8 mouse cellular contexts compared by ENCODE assay signal in genomic region chr19:57152357-57152756, GRCm38 (mm10).
DNase-seq lines count a peak whose midpoint lies in the region; ATAC-seq and TF ChIP-seq lines count a peak whose summit lies in the region.

No protein-coding gene starts in this region.

- H3K27ac ChIP-seq in forebrain, embryonic 15.5 days (replicated peaks), result peak overlapping the region; percentile 77
- no peak overlapping the region for H3K27ac ChIP-seq in forebrain, embryonic 12.5 days
- peak overlapping the region; percentile 70 for H3K27ac ChIP-seq in heart, embryonic 13.5 days (replicated peaks)
- no peak overlapping the region for H3K27ac ChIP-seq in stomach, postnatal 0 days (replicated peaks)

- no peaks in the 10 kb centered on the region for H3K27me3 ChIP-seq in forebrain, embryonic 15.5 days
- H3K27me3 ChIP-seq in forebrain, embryonic 12.5 days, result no peaks in the 10 kb centered on the region
- no peaks in the 10 kb centered on the region for H3K27me3 ChIP-seq in heart, embryonic 13.5 days (replicated peaks)
- no peaks in the 10 kb centered on the region for H3K27me3 ChIP-seq in stomach, postnatal 0 days (ENCODE audit: control insufficient read depth, insufficient read depth, low read length)

- H3K4me3 ChIP-seq in forebrain, embryonic 15.5 days, result no peak overlapping the region
- H3K4me3 ChIP-seq in forebrain, embryonic 12.5 days (replicated peaks), result no peak overlapping the region
- no peak overlapping the region for H3K4me3 ChIP-seq in heart, embryonic 13.5 days
- H3K4me3 ChIP-seq in stomach, postnatal 0 days (ENCODE audit: low read depth, low read length), result no peak overlapping the region

- DNase-seq in testis, postnatal 10 days (ENCODE audit: low spot score), result peak; percentile 72
- no peak for DNase-seq in testis, postnatal 14 days (ENCODE audit: low spot score)
- peak; percentile 67 to 76 for DNase-seq in layer of hippocampus, postnatal 10 days (ENCODE audit: low spot score in 2 of 2)
- peak; percentile 47 for DNase-seq in stomach, postnatal 0 days (ENCODE audit: low spot score)
- no peak for DNase-seq in thymus, adult 18-20 months

- WGBS in forebrain, embryonic 15.5 days, result 14% methylated on average over 9 of the region's 9 CpGs
- WGBS in forebrain, embryonic 12.5 days, result 35% methylated on average over 9 of the region's 9 CpGs
- 33% methylated on average over 9 of the region's 9 CpGs for WGBS in heart, embryonic 13.5 days
- WGBS in stomach, postnatal 0 days, result 56% methylated on average over 9 of the region's 9 CpGs

- peaks cover 22% of the 10 kb centered on the region for H3K4me1 ChIP-seq in forebrain, embryonic 15.5 days
- peaks cover 4% of the 10 kb centered on the region; the same call in 1 of the 2 replicates for H3K4me1 ChIP-seq in forebrain, embryonic 12.5 days
- peaks cover 74% of the 10 kb centered on the region for H3K4me1 ChIP-seq in heart, embryonic 13.5 days
- no peaks in the 10 kb centered on the region for H3K4me1 ChIP-seq in stomach, postnatal 0 days (replicated peaks; ENCODE audit: control insufficient read depth, insufficient read depth)

- H3K9ac ChIP-seq in forebrain, embryonic 15.5 days (replicated peaks), result no peak overlapping the region
- no peak overlapping the region for H3K9ac ChIP-seq in forebrain, embryonic 12.5 days
- no peak overlapping the region for H3K9ac ChIP-seq in heart, embryonic 13.5 days
- no peak overlapping the region for H3K9ac ChIP-seq in stomach, postnatal 0 days (ENCODE audit: low read length)

- TF ChIP-seq CTCF in stomach, postnatal 0 days (IDR thresholded peaks at IDR 0.05; ENCODE audit: low read depth), result no peak

- ATAC-seq in forebrain, embryonic 15.5 days (replicated peaks), result peak; percentile 72
- ATAC-seq in forebrain, embryonic 12.5 days (ENCODE audit: low FRiP score), result no peak
- no peak for ATAC-seq in heart, embryonic 13.5 days (ENCODE audit: extremely low read depth, insufficient number of reproducible peaks, low FRiP score, low TSS enrichment)
- ATAC-seq in stomach, postnatal 0 days (ENCODE audit: low FRiP score, low TSS enrichment), result no peak

- TF ChIP-seq EP300 in stomach, postnatal 0 days (optimal IDR thresholded peaks at IDR 0.05), result no peak

- peak overlapping the region; percentile 7; the same call in 1 of the 2 replicates for H3K4me2 ChIP-seq in forebrain, embryonic 15.5 days (replicated peaks)
- H3K4me2 ChIP-seq in forebrain, embryonic 12.5 days, result no peak overlapping the region
- H3K4me2 ChIP-seq in heart, embryonic 13.5 days, result peak overlapping the region; percentile 12; the same call in 1 of the 2 replicates
- no peak overlapping the region for H3K4me2 ChIP-seq in stomach, postnatal 0 days (replicated peaks; ENCODE audit: low read depth)

- no peaks in the 10 kb centered on the region for H3K36me3 ChIP-seq in forebrain, embryonic 15.5 days
- H3K36me3 ChIP-seq in forebrain, embryonic 12.5 days (replicated peaks), result no peaks in the 10 kb centered on the region
- peaks cover 20% of the 10 kb centered on the region for H3K36me3 ChIP-seq in heart, embryonic 13.5 days
- no peaks in the 10 kb centered on the region for H3K36me3 ChIP-seq in stomach, postnatal 0 days (ENCODE audit: control insufficient read depth, insufficient read depth, low read length)

- H3K9me3 ChIP-seq in forebrain, embryonic 15.5 days, result no peaks in the 10 kb centered on the region
- no peaks in the 10 kb centered on the region for H3K9me3 ChIP-seq in forebrain, embryonic 12.5 days
- no peaks in the 10 kb centered on the region for H3K9me3 ChIP-seq in heart, embryonic 13.5 days
- H3K9me3 ChIP-seq in stomach, postnatal 0 days (ENCODE audit: control insufficient read depth, low read length), result no peaks in the 10 kb centered on the region

Comparison
In these comparisons a context has a peak if more than half of its experiments do, and no peak if none do; other contexts are left out.
1. H3K27ac ChIP-seq: peak in forebrain, embryonic 15.5 days (single experiment) and heart, embryonic 13.5 days (single experiment); none in forebrain, embryonic 12.5 days (single experiment) and stomach, postnatal 0 days (single experiment).
2. H3K4me2 ChIP-seq: peak in forebrain, embryonic 15.5 days (single experiment) and heart, embryonic 13.5 days (single experiment); none in forebrain, embryonic 12.5 days (single experiment) and stomach, postnatal 0 days (single experiment).
3. DNase-seq: peak in testis, postnatal 10 days (single experiment), layer of hippocampus, postnatal 10 days (2 of 2) and stomach, postnatal 0 days (single experiment); none in testis, postnatal 14 days (single experiment) and thymus, adult 18-20 months (0 of 2).